Mouse (Mus musculus): ENCODE data around the gene Phykpl.

Phykpl gene

DNA sequence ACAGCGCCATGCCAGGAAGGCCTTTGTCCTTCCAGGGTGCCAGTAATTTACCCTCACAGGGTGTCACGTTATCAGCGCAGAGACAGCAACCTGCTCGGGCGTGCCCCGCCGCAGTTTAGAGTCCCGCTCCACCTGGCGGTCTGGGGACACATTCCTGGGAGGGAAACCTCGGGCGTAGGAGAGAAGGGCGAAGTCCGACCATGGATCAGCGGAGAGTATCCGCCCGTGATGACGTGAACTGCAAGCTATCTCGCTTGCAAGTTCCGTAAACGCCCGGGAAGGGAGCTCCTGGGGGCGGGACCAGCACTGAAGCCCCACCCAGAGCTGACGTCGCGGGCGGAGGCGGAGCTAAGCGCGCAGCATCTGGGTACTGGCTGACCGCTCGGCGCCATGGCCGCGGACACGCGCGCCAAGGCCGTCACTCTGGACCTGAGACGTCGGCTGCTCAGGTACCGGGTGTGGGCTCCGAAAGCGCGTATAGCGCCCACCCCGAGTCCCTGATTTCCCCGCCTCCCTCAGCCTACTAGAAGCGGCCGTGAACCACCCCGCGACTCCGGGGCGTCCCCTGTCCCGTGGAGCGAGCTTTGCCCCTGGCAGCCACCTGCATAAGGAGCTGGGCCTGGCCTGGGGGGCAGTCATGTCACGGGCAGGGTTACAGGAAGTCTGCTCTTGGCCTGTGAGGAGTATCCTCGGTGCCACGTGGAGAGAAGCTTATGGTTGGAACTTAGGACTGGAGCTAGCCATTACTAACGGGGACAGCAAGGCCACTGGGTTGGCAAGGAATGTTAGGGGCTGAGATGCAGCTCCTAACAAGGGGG lies at the start of gene Phykpl:
Phykpl (plus strand) TSS at position 327 of the 818 bp plus-strand sequence.
- DNase-seq (ENCODE audit: low spot score in 2 of 2) = peak; percentile 98 to 99

DNA sequence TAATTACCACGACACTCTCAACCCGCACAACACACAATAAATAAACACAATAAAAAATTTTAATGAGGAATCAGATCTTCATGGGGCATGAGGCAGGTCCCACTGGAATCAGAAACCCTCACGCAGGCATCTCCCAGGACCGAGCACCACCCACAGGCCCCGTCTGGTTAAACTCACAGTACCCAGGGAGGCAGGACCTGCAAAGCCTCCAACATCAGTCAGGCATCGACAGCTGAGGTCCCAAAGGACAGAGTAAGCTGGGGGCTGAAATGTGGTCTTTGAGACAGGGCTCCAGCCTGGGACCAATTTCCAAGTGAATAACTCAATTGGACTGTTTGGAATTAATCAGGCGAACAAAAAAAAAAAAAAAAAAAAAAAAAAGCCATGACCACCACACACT lies 46.2 kb upstream of the Phykpl start:
- DNase-seq (ENCODE audit: low spot score in 2 of 2) = no peak

DNA sequence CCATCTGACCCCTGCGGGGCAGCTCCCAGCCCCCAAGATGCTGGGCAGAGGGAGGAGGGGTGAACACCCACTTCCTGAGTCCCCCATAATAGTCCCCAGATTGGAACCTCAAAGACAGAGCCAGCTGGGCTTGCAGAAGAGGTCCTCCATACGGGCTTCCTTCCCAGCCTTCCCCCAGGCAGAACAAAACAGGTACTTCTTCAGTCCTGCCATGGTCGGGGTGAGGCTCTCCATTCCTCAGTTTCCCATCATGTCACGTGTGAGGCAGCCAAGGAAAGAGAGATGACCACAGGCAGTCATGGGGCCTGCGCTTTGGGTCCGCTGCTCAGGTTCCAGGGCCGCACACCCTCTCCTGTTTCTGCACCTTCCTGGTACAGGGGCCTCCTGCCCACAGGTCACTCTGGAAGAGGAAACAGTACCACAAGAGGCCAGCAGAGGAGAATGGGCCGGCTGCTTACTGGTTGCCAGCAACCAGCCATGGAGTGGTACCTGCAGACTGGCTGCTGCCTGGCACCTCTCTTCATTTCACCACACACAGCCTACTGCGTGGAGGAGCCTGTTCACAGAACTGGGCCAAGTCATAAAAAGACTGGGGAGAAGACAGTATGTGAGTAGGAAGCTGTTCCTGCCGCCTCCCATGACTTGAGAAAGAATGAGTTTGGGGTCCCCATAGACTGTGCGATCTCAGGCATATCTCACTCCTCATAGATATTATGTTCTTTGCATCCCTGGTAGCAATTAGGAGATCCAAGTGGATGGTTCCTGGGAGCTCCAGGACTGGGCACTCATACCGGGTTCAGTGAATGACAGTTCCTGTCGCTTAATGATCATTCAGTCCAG lies 45.4 kb upstream of the Phykpl start:
- no peak for DNase-seq (ENCODE audit: low spot score in 2 of 2)

- DNase-seq (ENCODE audit: low spot score in 2 of 2) = peak; percentile 83 to 90
Observed at GRCm38 (mm10) chr11:51539759-51540282, 44.7 kb upstream of the Phykpl start.

GRCm38 (mm10) chr11:51542424-51542823 lies 42.1 kb upstream of the Phykpl start:
- no peak for DNase-seq (ENCODE audit: low spot score in 2 of 2)

DNA sequence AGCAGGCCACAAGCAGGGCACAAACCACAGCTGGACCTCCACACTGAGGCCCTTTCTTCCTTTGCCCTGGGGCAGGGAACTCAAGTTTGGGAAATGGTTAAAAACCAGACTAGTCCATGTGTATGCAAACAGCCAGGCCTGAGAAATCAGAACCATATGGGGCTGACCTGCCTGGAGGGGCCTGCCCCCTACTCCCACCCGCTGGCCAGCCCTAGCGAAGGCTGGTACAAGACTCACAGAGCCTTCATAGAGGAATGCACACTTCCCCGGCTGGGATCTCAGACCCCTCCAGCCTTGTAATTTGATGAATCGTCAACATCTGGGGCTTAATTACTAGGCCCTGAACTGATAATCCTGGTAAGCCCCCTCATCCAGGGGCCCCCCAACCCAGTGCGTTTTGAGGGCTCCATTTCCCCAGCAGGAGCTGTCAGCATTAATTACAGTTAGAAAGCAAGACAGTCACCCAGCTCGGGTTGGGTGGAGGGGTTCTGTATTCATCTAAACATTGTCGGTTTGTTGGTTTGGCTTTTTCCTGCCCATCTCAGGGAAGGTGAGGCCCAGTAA lies 41.0 kb upstream of the Phykpl start:
- no peak for DNase-seq (ENCODE audit: low spot score in 2 of 2)

DNA sequence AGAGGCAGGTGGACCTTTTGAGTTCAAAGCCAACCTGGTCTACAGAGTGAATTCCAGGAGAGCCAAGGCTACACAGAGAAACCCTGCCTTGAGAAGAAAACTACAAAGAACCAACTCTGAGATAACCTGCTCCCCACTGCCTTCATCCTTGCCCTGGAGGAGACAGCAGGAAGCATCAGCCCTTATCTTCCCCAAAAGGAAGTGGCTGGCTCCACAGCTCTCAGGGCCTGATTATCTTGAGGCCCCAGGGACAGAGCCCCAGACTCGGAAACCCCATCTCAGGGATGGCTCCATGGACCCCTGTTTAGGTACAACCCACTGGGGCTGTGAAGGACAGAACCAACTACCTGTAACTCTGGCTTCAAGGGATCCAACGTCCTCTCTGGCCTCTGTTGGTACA lies 40.1 kb upstream of the Phykpl start:
- DNase-seq (ENCODE audit: low spot score in 2 of 2) = no peak

DNA sequence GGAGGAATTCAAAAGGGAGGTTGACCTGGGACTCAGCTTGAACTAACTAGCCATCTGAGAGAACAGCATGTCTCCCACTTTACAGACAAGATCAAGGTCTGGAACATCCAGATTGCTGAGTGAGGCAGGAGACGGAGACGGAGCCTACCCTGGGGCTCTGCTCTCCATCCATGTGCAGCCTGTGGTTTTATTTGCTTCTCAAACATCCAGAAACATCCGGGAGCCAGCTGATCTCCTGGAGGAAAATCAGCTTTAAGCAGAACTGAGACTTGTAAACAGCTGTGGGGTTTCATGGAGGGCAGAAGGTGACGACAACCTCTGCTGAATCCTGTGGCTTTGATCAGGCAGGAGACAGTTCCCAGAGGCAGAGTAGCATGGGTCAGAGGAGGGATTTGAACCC lies 38.7 kb upstream of the Phykpl start:
- DNase-seq (ENCODE audit: low spot score in 2 of 2) = no peak

DNA sequence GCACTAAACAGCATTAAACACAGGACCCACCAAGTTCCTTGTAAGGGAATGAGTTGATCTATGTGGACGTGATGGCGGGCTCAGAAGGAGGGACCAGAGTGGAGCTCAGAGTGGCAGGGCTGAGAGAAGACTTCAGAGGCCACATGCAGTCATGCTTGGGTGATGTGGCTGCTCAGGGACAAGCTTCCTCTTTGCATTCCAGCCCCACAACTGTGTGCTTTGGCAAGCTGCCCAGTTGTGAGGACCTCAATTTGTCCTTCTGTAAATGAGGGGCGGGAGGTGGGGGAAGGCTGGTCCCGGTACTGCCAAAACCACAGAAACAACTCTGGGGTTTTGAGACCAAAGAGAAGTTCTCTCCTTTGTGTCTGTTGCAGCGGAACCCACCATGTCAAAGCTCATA lies 33.3 kb upstream of the Phykpl start:
- DNase-seq (ENCODE audit: low spot score in 2 of 2) = no peak

DNA sequence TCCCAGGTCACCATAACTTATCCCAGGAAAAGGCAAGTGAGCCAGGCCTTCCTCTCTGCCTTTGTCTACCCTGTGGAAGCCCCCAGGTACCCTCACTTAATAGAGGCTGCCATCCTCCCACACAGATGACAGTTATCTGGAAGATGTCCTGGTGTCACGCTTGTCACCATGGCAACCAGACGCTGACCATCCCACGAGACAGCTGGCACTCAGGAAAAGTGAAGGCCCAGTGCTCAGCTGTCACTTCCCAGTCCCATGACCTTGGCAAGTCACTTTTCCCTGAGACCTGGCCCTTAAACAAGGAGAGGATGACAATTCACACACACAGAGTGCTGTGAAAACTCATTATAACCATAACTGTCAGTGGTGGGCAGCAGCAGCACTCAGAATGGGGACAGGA lies 32.5 kb upstream of the Phykpl start:
- no peak for DNase-seq (ENCODE audit: low spot score in 2 of 2)

DNA sequence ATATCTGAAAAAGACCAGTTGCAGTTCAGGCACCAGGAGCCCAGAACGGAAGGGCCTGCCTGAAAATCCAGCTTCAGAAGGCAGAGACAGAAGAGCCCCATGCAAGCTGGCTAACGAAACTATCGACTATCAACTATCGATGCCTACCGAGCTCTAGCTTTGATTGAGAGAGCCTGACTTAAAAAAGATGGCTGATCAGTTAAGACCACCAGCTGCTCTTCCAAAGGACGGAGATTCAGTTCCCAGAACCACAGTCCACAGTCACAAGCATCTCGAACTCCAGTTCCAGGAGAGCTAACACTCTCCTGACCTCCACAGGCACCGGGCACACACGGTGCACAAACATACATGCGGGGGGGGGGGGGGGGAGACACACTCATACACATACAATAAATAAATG lies 30.0 kb upstream of the Phykpl start:
- DNase-seq (ENCODE audit: low spot score in 2 of 2) = no peak

- no peak for DNase-seq (ENCODE audit: low spot score in 2 of 2)
Observed at GRCm38 (mm10) chr11:51555066-51555465, 29.5 kb upstream of the Phykpl start.

DNA sequence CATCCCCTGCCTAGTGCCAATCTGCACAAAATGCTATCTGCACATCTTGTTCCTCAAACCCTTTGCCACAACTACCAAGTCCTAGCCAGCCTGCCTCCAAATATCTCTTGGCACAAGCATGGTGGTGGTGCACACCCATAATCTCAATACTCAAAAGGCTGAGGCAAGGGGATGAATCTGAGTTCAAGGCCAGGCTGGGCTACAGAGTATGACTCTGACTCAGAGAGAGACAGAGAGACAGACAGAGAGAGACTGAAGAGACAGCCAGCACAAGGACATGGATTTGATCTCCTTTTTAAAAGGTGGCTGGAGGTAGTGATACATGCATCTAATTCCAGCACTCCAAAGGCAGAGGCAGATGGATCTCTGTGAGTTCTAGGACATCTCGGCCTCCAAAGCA lies 21.3 kb upstream of the Phykpl start:
- DNase-seq (ENCODE audit: low spot score in 2 of 2) = no peak

DNA sequence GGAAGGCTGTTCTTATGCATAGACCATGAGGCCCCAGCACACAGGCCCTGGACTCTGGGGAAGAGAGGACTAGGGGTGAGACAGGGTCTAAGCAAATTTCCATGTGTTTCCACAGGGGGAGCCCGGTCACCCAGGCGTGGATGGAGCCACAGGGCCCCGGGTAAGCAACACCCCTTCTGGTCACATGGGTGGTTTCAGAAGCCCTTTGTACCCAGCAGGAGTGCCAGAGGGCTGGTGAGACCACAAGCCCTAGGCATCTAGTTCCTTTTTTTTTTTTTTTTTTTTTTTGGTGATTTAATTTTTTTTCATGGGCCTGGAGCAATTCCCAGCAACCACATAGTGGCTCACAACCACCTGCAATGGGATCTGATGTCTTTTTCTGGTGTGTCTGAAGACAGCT lies 19.5 kb upstream of the Phykpl start:
- DNase-seq (ENCODE audit: low spot score in 2 of 2) = no peak

DNA sequence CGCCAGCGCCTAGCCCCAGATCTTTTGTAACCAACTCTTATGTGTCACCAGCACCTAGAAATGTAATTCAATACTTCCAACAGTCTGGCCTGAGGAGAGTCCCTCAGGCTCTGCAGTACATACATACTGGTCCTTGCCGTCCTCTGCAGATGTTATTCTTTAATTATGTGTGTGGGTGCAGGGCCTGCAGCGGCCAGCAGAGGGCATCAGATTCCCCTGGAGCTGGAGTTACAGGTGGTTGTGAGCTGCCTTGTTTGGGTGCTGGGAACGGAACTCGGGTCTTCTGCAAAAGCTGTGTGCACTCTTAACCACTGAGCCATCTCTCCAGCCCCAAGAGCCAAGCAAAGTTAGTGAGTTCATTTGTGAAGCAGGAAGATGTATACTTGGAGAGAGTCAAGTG lies 18.6 kb upstream of the Phykpl start:
- DNase-seq (ENCODE audit: low spot score in 2 of 2) = no peak

DNA sequence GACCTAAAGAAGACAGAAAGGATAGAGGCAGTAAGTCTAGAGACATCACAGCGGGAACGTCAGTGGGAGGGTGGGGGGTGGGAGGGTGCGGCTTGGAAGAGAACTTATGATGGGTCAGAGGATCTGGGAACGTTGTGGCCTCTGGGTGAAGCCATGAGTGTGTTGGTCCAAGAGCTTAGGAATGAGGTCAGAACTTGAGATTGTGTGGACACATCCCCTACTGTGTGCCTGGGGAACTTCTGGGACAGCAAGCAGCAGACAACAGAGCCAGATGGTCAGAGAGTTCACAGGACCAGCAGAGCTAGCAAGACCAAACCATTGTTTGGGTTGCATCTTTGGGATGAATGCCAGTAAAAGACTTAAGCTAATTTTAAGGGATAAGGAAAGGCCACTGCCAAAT lies 15.8 kb upstream of the Phykpl start:
- no peak for DNase-seq (ENCODE audit: low spot score in 2 of 2)

DNA sequence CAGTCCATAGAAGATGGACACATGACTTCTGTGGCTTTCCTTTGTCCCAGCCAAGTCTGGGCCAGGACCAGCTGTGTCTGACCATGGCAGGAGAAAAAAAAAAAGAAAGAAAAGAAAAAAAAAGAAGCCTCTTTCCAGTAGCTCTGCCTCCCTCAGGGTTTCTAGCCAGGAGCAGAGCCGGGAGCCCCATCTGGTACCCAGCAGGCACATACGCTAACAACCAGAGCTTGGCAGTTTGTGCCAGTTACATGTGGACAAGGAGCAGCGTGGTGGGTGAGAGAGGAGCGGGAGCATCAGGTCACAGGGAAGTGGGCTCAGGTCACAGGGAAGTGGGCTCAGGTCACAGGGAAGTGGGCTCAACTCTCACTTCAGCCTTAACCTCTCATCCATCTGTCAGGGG lies 8.1 kb upstream of the Phykpl start:
- DNase-seq (ENCODE audit: low spot score in 2 of 2) = no peak

DNA sequence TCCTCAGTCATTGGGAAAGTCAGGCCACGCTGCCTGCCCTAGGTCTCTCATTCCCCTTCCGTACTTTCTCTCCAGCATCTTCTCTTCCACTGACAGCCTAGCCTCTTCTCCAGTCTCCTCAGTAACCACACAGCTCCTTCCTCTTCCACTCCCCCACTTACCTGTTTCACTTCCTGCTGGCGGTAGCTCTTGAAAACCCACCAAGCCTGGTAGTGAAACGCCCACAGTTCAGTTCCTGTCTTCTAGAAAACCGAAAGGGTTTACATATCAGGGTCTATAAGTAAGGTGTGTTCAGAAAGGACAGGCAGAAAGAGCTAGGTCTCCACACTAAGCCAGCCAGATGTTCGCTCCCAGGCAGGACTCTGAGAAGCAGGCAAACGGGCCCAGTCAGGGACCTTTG lies 7.0 kb upstream of the Phykpl start:
- DNase-seq (ENCODE audit: low spot score in 2 of 2) = no peak

- DNase-seq (ENCODE audit: low spot score in 2 of 2) = no peak
Observed at GRCm38 (mm10) chr11:51579024-51579423, 5.5 kb upstream of the Phykpl start.

- peak; percentile 37 to 54 for DNase-seq (ENCODE audit: low spot score in 2 of 2)
Observed at GRCm38 (mm10) chr11:51582713-51583112, 1.8 kb upstream of the Phykpl start.

DNA sequence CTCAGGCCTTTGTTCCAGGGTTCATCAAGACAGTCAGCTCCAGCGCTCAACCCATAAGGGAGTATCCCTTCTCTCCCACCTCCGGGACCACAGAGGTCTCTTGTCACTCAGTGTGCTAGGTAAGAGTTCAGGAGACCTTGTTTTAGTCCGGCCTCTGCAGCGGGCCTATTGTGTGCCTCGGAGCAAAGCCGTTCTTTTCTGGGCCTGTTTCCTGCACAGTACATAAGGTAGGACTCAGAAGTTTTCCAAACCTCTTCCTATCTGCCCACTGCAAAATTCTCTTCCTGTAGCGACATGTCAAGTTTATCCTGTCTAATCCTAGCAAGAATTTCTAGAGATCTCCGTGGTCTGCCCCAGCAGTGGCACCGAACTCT lies 513 bp upstream of the Phykpl start:
- peak; percentile 11 to 33 for DNase-seq (ENCODE audit: low spot score in 2 of 2)

- no peak for DNase-seq (ENCODE audit: low spot score in 2 of 2)
Observed at GRCm38 (mm10) chr11:51585608-51586252, 1.2 kb downstream of the Phykpl start.
